Mouse (Mus musculus) forebrain, embryonic 14.5 days (tissue): ENCODE results near the gene BC003965. TPM values are rescaled to one million over a fixed set of nuclear protein-coding genes. Genes with fewer than 3 reads are reported as not detected.

Experiments used
- ATAC-seq: fragments of 200-750 bp; cut with Nextera tagmentation; 2 replicates; pipeline ENCODE4 v1.8.0; 2017; ENCODE audit warnings: mild to moderate bottlenecking, moderate library complexity
- DNase-seq: peaks from one replicate; pipeline ENCODE4 v3.0.0-alpha.2; 2015; ENCODE audit warnings: low spot score
- H3K27ac ChIP-seq: fragments of 300-500 bp; sonication (generic); 2 replicates; pipeline ENCODE4 v1.5.1; 2014; ENCODE audit warnings: low read depth, mild to moderate bottlenecking, control low read depth, low read length, moderate library complexity
- H3K27me3 ChIP-seq: fragments of 300-500 bp; sonication (generic); replicated peaks from 2 replicates; pipeline ENCODE4 v1.6.1; 2014; ENCODE audit warnings: low read length, control low read depth, mixed read lengths; ENCODE audit not compliant: control insufficient read depth, insufficient read depth
- H3K36me3 ChIP-seq: fragments of 300-500 bp; sonication (generic); 2 replicates; pipeline ENCODE4 v1.6.1; 2014; ENCODE audit warnings: low read length, control low read depth; ENCODE audit not compliant: control insufficient read depth, insufficient read depth
- H3K4me1 ChIP-seq: fragments of 300-500 bp; sonication (generic); 2 replicates; pipeline ENCODE4 v1.6.1; 2014; ENCODE audit warnings: antibody characterized with exemption, low read length, control low read depth; ENCODE audit not compliant: control insufficient read depth, insufficient read depth
- H3K4me2 ChIP-seq: fragments of 300-500 bp; sonication (generic); 2 replicates; pipeline ENCODE4 v1.6.1; 2014; ENCODE audit warnings: mild to moderate bottlenecking, control low read depth, low read length
- H3K4me3 ChIP-seq: fragments of 300-500 bp; sonication (generic); 2 replicates; pipeline ENCODE4 v1.5.1; 2014; ENCODE audit warnings: low read depth, low read length, control low read depth
- H3K9ac ChIP-seq: fragments of 300-500 bp; sonication (generic); 2 replicates; pipeline ENCODE4 v1.6.1; 2014; ENCODE audit warnings: mild to moderate bottlenecking, low read length, control low read depth, moderate library complexity
- H3K9me3 ChIP-seq: fragments of 300-500 bp; sonication (generic); replicated peaks from 2 replicates; pipeline ENCODE4 v1.6.1; 2016; ENCODE audit warnings: low read length, control low read depth, mixed read lengths; ENCODE audit not compliant: control insufficient read depth
- WGBS: fragments of 180-500 bp; shearing (Covaris S2); extraction: QIAGEN DNeasy Blood & Tissue Kit; methylation state at CpG from one replicate; pipeline ENCODE4 v1.1.7; 2014; 5-methylcytosine and 5-hydroxymethylcytosine counted together
- polyA plus RNA-seq: library from polyadenylated mRNA; unstranded; fragments of >200 nt; fragmentation: Nextera tagmentation; extraction: Ambion mirVana; gene quantifications from 2 replicates; pipeline ENCODE4 v1.2.1, GENCODE M21; 2014

The BC003965 gene
- 35.5 and 39.6 TPM in 2 replicates for polyA plus RNA-seq

GRCm38 (mm10) chr17:25184129-25184691, at the start of gene BC003965:
TSS of gene BC003965 (plus strand) at chr17:25184554.
- peak within 1 kb of the TSS; percentile 92 for H3K9ac ChIP-seq
- H3K9me3 ChIP-seq: no peaks in the 10 kb centered on the region
- ATAC-seq: peak; percentile 90
- H3K27ac ChIP-seq: peak within 1 kb of the TSS; percentile 91
- H3K27me3 ChIP-seq: no peaks in the 10 kb centered on the region
- WGBS: under 1% methylated on average over 50 of the region's 50 CpGs
- 0 out of 2 replicates have a peak, but pooled peaks cover 3% of the 10 kb centered on the region for H3K36me3 ChIP-seq
- H3K4me3 ChIP-seq: peak within 1 kb of the TSS; percentile 84
- peak within 1 kb of the TSS; percentile 98 for H3K4me2 ChIP-seq
- peaks cover 14% of the 10 kb centered on the region for H3K4me1 ChIP-seq
- DNase-seq: peak; percentile 99

GRCm38 (mm10) chr17:25135622-25136021, 48.7 kb upstream of the BC003965 start:
- H3K4me3 ChIP-seq: no peak overlapping the region

GRCm38 (mm10) chr17:25138803-25139202, 45.6 kb upstream of the BC003965 start:
- H3K27ac ChIP-seq: no peak overlapping the region
- peaks cover 15% of the 10 kb centered on the region; the same call in 1 of the 2 replicates for H3K36me3 ChIP-seq
- WGBS: 96% methylated on average over 1 of the region's 1 CpGs
- no peaks in the 10 kb centered on the region for H3K27me3 ChIP-seq
- H3K9ac ChIP-seq: no peak overlapping the region
- peaks cover 7% of the 10 kb centered on the region for H3K4me1 ChIP-seq
- ATAC-seq (no peak), DNase-seq (no peak)
- no peak overlapping the region for H3K4me3 ChIP-seq
- H3K4me2 ChIP-seq: no peak overlapping the region
- H3K9me3 ChIP-seq: no peaks in the 10 kb centered on the region

More at GRCm38 (mm10) chr17:25135622-25136021, 48.7 kb upstream of the BC003965 start:
- Histone ChIP-seq H3K4me1 (peaks cover 8% of the 10 kb centered on the region), H3K9ac (no peak overlapping the region), H3K36me3 (peaks cover 11% of the 10 kb centered on the region; the same call in 1 of the 2 replicates), H3K27me3 (no peaks in the 10 kb centered on the region), H3K9me3 (no peaks in the 10 kb centered on the region), H3K27ac (no peak overlapping the region), H3K4me2 (no peak overlapping the region)
- ATAC-seq (no peak), DNase-seq (no peak)
- 88% methylated on average over 6 of the region's 6 CpGs for WGBS

GRCm38 (mm10) chr17:25139960-25140359, 44.4 kb upstream of the BC003965 start:
- ATAC-seq (no peak), DNase-seq (no peak)
- H3K4me2 ChIP-seq: no peak overlapping the region
- H3K4me1 ChIP-seq: no peaks in the 10 kb centered on the region
- H3K36me3 ChIP-seq: peaks cover 15% of the 10 kb centered on the region; the same call in 1 of the 2 replicates
- H3K27ac ChIP-seq: no peak overlapping the region
- H3K27me3 ChIP-seq: no peaks in the 10 kb centered on the region
- WGBS: 74% methylated on average over 4 of the region's 4 CpGs
- no peak overlapping the region for H3K9ac ChIP-seq
- H3K4me3 ChIP-seq: no peak overlapping the region
- no peaks in the 10 kb centered on the region for H3K9me3 ChIP-seq

GRCm38 (mm10) chr17:25162161-25162560, 22.2 kb upstream of the BC003965 start, which contains the start of gene Ccdc154:
TSS of gene Ccdc154 (plus strand) at chr17:25162461.
- 86% methylated on average over 1 of the region's 1 CpGs for WGBS
- H3K4me2 ChIP-seq: no peak within 1 kb of the TSS
- no peaks in the 10 kb centered on the region for H3K27me3 ChIP-seq
- no peaks in the 10 kb centered on the region for H3K9me3 ChIP-seq
- H3K27ac ChIP-seq: no peak within 1 kb of the TSS
- no peak within 1 kb of the TSS for H3K4me3 ChIP-seq
- ATAC-seq (no peak), DNase-seq (no peak)
- H3K36me3 ChIP-seq: peaks cover 39% of the 10 kb centered on the region
- no peak within 1 kb of the TSS for H3K9ac ChIP-seq
- no peaks in the 10 kb centered on the region for H3K4me1 ChIP-seq

DNA sequence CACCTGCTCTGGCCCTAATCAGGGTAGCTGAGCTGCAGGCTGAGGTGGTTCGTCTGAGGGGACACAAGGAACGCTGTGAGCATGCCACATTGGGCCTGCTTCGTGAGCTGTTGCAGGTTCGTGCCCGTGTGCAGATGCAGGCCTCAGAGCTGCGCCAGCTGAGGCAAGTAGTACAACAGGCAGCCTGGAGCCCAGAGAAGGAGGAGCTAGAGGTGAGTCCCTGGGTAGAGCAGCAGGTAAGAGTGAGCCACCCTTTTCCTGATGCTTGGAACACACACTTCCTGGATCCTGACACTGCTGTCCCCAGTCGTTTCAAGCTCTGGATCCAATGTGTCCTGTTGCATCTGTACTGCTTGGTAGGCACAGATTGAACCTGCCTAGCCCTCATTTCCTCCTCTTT, 21.0 kb upstream of the BC003965 start:
- Histone ChIP-seq H3K4me2 (no peak overlapping the region), H3K9ac (no peak overlapping the region)
- DNase-seq: no peak

GRCm38 (mm10) chr17:25164770-25165169, 19.6 kb upstream of the BC003965 start:
- no peak overlapping the region for H3K4me2 ChIP-seq
- no peaks in the 10 kb centered on the region for H3K9me3 ChIP-seq
- ATAC-seq (no peak), DNase-seq (no peak)
- H3K4me1 ChIP-seq: no peaks in the 10 kb centered on the region
- no peak overlapping the region for H3K4me3 ChIP-seq
- H3K27me3 ChIP-seq: no peaks in the 10 kb centered on the region
- H3K9ac ChIP-seq: no peak overlapping the region
- no peak overlapping the region for H3K27ac ChIP-seq
- WGBS: 82% methylated on average over 3 of the region's 3 CpGs
- peaks cover 19% of the 10 kb centered on the region for H3K36me3 ChIP-seq

More for the DNA sequence above, 21.0 kb upstream of the BC003965 start:
- Histone ChIP-seq H3K36me3 (peaks cover 28% of the 10 kb centered on the region), H3K4me3 (no peak overlapping the region), H3K4me1 (no peaks in the 10 kb centered on the region), H3K27me3 (no peaks in the 10 kb centered on the region), H3K27ac (no peak overlapping the region), H3K9me3 (no peaks in the 10 kb centered on the region)
- WGBS: 69% methylated on average over 7 of the region's 7 CpGs
- ATAC-seq: no peak

DNA sequence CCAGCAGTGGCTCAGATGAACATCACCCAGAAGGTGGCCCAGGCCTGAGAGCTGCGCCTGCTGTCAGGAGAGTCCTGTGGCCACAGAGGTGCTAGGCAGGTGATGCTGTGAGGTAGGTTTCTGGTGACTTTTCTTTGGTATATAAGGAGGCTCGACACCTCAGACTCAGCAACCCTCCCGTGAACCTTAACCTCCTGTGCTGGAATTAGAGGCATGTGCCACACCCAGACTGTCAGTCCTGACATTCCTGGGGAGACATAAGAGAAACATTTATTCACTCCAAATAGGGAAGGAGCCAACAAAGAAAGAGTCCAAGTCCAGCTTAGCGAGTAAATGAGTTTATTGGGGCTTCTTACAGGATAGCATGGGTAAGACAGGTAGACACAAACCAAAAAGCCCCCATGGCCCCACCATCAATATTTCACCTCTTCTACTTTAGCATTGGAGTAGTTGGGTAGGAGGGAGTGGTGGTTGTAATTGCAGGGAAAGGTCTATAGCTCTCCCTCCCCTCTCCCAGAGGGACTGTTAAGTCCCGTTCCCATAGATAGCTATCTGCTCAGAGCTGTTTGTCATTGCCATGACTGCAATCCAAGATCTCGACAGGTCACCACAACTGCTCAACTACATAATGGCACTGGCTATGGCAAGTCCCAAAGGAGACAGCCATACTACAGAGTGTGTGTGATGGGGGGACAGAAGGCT, 18.2 kb upstream of the BC003965 start:
- ATAC-seq: no peak
- H3K4me3 ChIP-seq: no peak overlapping the region
- no peak for DNase-seq
- H3K9ac ChIP-seq: no peak overlapping the region
- H3K27ac ChIP-seq: no peak overlapping the region
- H3K36me3 ChIP-seq: peaks cover 6% of the 10 kb centered on the region
- no peaks in the 10 kb centered on the region for H3K9me3 ChIP-seq
- 74% methylated on average over 6 of the region's 6 CpGs for WGBS
- no peaks in the 10 kb centered on the region for H3K27me3 ChIP-seq
- H3K4me1 ChIP-seq: no peaks in the 10 kb centered on the region
- H3K4me2 ChIP-seq: no peak overlapping the region

GRCm38 (mm10) chr17:25169706-25170105, 14.6 kb upstream of the BC003965 start:
- H3K36me3 ChIP-seq: no peaks in the 10 kb centered on the region
- WGBS: 98% methylated on average over 2 of the region's 2 CpGs
- H3K4me3 ChIP-seq: no peak overlapping the region
- H3K27me3 ChIP-seq: no peaks in the 10 kb centered on the region
- no peak for DNase-seq
- no peak overlapping the region for H3K4me2 ChIP-seq
- H3K9me3 ChIP-seq: no peaks in the 10 kb centered on the region
- no peak for ATAC-seq
- H3K9ac ChIP-seq: no peak overlapping the region
- H3K4me1 ChIP-seq: no peaks in the 10 kb centered on the region
- no peak overlapping the region for H3K27ac ChIP-seq
